Mouse (Mus musculus) mouse embryonic stem cell (cell line): ENCODE data around the gene Acbd6.

Experiments
- in situ Hi-C, 2 experiments: fragments of 300-500 bp; cut with MboI; formaldehyde crosslinking; loops; 1 replicate in 1 of 2; 3 replicates in 1 of 2; pipeline ENCODE4 v1.14.3; 2019 to 2020; ENCODE audit warnings: low sequenced_read_pairs in 2 of 2, low pct_unique_long_range_greater_than_20kb in 1 of 2, mixed read lengths in 1 of 2; ENCODE audit not compliant: unreplicated experiment in 1 of 2

Acbd6 gene

GRCm38 (mm10) chr1:155698373-155699159, 140.6 kb downstream of the Acbd6 start:
- in situ Hi-C loops = no loop called here

DNA sequence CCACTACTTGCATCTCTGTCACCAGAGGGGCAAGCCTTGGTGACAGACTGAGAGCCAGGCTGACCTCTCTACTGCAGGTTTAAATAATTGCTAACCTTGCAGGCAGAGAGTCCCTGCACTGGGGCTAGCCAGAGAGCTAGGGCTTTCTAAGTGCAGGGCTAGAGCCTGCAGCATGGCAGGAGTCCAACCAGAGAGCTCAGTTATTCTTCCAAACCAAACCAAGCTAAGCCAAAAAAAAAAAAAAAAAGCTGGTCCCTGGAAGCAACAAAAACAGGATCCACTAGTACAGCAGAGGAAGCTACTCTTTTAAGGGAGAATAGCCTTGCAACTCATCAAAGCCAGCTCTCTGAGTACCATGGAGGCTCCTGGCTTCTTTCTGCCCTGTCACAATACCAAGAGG, 143.0 kb downstream of the Acbd6 start:
- in situ Hi-C loops = loop anchor here in 1 of 2 experiments (25.0 kb wide), 1 partner anchor 664 kb away; no protein-coding TSS in a partner anchor

- in situ Hi-C loops = loop anchor here in 1 of 2 experiments (25.0 kb wide), 1 partner anchor 666 kb away; no protein-coding TSS in a partner anchor
Measured at GRCm38 (mm10) chr1:155703191-155703680, 145.3 kb downstream of the Acbd6 start.

- in situ Hi-C loops = loop anchor here in 1 of 2 experiments (25.0 kb wide), 1 partner anchor 667 kb away; no protein-coding TSS in a partner anchor
Measured at GRCm38 (mm10) chr1:155704182-155704581, 146.3 kb downstream of the Acbd6 start.

DNA sequence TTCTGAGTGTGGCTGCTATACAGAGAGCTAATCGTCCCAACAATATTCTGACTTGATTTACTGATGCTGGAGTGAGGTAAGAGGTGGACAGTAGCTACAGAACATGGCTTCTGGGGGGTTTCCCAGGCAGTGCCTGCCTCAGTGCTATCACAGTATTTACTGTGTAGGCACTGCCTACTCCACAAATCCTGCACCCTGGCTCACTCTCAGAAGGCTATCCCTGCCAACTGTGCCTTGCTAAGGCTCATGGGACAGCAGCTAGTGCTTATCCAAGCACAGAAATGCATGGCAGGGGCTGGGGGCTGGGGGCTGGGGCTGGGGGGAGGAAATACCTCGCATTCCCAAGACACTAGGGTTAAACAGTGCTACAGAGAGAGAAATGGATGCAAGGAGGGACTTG, 155.4 kb downstream of the Acbd6 start:
- in situ Hi-C loops = loop anchor here in 1 of 2 experiments (25.0 kb wide), 1 partner anchor 676 kb away; no protein-coding TSS in a partner anchor

DNA sequence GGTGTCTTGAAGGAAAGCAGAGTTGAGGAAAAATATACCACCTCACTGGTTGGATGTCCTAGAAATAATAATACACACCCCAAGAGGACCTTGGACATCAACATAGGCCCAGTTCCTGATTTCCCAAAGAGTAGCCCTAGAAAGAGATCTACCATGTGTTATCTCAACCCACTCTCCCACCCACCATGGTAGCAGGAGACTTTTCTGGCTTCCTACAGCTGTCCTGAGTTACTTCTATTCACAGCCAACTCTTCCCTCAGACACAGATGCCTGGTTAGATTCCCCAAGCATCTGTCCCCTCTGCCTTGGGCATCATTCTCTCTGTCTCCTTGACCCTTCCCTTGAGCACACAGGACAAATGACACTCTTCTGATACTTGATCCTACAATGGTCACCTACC, 157.4 kb downstream of the Acbd6 start:
- in situ Hi-C loops = loop anchor here in 1 of 2 experiments (25.0 kb wide), 1 partner anchor 678 kb away; no protein-coding TSS in a partner anchor

GRCm38 (mm10) chr1:155717301-155717700, 159.4 kb downstream of the Acbd6 start:
- in situ Hi-C loops = loop anchor here in 1 of 2 experiments (25.0 kb wide), 1 partner anchor 680 kb away; no protein-coding TSS in a partner anchor

DNA sequence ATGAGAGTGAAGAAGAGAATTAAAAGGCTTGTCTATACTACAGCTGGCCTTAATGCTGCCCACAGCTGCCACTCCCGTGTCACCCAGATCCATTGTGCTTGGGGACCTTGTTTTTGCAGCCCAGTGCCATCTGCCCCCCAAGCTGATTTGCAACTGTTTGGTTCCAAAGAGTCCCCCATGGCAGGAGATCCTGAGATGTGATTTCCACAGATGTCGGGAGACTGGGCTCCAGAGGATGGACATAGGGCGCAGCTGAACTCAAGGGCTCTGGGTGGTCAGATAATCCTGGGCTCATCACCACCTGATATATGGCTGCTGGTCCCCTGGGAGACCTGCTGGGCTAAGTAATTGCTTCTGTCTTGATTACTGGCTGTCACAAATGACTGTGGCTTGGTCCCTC, 160.9 kb downstream of the Acbd6 start:
- in situ Hi-C loops = loop anchor here in 1 of 2 experiments (25.0 kb wide), 1 partner anchor 682 kb away; no protein-coding TSS in a partner anchor

DNA sequence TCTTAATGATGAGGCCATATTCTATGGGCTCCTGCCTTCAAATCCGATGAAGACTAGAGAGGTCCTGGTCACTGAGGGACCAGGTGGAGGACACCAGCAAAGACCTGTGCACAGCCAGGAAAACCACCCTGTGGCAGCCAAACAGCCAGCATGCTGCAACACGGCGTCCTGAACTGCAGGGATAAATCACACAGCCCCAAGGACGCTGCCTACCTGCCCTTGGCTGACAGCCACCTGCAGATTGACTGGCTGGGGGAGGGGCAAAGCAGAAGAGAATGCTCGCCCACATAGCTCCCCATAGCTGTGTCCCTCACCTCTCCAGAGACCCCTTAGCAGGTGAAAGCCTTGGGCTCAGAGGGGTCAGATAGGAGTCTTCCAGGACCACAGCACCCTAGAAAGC, 162.1 kb downstream of the Acbd6 start:
- in situ Hi-C loops = loop anchor here in 1 of 2 experiments (25.0 kb wide), 1 partner anchor 683 kb away; no protein-coding TSS in a partner anchor

DNA sequence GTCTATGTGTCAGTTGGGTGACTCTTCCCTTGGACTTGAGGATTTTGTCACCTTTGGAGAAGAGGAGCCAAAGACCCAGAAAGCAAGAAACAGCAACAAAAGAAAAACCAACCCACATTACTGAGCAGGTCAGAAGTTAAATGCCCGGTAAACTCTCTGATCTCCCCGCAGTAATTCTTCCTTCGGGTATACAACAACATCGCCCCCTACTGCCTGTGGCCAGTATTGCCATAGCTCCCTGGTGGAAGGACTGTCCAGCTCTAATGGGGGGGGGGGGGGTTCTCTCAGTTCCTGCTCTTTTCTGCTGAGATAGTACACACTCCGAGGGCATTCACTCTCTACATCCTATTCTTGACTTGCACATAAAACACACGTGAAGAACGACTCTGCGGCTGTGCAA, 163.5 kb downstream of the Acbd6 start:
- in situ Hi-C loops = loop anchor here in 1 of 2 experiments (25.0 kb wide), 1 partner anchor 684 kb away; no protein-coding TSS in a partner anchor

- in situ Hi-C loops = loop anchor here in 1 of 2 experiments (25.0 kb wide), 1 partner anchor 685 kb away; no protein-coding TSS in a partner anchor
Measured at GRCm38 (mm10) chr1:155722185-155722584, 164.3 kb downstream of the Acbd6 start.

DNA sequence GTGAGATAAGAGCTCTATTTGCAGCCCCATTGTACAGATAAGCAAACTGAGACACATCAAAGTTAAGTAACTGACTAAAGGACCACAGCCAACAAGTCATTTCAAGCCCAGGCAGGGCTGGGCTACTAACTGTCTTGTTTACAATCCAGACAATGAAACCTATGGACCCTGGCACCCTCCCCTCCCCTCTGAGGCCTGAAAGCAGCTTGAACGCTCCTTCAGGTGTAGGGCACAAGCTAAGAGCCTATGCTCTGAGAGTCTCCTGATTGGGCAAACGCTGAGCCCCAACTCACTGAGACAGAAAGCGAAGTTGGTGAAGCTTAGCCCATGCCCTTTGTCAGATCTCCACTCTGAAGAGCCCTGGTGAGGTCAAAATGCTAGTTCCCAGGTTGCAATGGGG, 166.4 kb downstream of the Acbd6 start:
- in situ Hi-C loops = loop anchor here in 1 of 2 experiments (25.0 kb wide), 1 partner anchor 687 kb away; no protein-coding TSS in a partner anchor

DNA sequence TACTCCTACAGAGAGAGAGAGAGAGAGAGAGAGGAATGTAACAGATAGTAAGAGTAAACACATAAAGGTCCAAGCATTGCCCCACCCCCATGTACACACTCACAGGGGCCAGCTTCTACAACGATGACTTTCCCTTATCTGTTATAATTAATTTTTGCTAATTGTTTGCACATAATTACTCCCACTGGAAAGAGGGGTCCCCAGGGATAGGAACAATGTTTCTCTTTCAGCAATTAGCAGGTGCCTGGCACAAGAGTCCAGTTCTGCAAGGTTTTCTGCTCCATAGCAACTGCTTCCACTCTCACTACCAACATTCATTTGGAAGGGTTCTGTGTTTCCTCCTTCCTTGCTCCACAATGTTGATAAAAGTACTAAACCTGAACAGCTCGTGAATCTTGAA, 168.0 kb downstream of the Acbd6 start:
- in situ Hi-C loops = loop anchor here in 1 of 2 experiments (25.0 kb wide), 2 partner anchors 489 to 639 kb away; partner anchors contain the start of genes BC034090 and Ier5

DNA sequence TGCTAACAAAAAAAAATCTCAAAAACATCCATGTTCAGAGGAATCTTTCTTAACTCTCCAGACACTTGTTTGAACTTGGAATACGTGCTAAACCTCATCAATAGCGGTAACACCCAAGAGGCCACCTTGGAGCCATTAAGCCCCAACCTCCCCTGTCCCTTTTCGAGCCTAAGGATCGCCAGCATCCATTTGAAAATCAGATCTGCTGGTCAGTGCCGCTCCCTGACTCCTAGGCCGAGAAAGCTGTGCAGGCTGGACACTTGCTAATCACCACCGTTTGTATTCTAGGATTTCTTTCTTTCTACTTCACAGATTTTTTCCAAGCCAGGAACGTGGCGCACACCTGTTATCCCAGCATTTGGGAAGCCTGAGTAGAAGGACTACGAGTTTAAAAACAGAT, 169.9 kb downstream of the Acbd6 start:
- in situ Hi-C loops = loop anchor here in 1 of 2 experiments (25.0 kb wide), 2 partner anchors 491 to 641 kb away; partner anchors contain the start of genes BC034090 and Ier5

DNA sequence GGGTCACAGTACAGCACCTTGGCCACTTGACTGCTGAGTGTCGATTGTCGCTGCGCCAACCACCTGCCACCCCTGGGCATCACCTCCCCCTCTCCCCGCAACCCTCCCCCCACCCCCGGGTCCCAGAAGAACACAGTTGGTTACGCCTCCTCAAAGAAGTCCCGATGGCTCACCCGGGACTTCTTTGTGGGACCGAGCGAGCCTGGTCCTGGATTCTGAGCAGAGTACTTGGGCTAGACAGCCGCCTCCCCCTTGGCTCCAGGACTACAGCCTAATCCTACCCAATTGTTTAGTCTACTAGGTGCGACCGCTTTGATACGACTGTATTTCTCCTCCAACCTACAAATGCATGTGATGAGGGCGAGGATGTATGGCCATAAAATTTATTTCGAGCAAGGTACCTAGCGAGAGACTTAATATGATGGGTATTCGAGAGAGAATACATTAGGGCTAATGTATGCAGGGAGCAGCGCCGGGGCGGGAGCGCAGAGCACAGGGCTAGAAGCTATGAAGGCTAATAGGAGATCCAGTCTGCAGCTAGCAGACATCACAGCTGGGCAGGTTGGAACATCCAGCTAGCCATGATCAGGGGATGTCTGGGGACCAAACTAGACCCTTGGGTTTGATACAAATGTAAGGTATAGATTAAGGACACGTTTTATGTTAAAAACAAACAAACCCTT, 171.3 kb downstream of the Acbd6 start:
- in situ Hi-C loops = loop anchor here in 1 of 2 experiments (25.0 kb wide), 2 partner anchors 492 to 642 kb away; partner anchors contain the start of genes BC034090 and Ier5

GRCm38 (mm10) chr1:155731156-155731555, 173.2 kb downstream of the Acbd6 start:
- in situ Hi-C loops = loop anchor here in 1 of 2 experiments (25.0 kb wide), 2 partner anchors 494 to 644 kb away; partner anchors contain the start of genes BC034090 and Ier5

DNA sequence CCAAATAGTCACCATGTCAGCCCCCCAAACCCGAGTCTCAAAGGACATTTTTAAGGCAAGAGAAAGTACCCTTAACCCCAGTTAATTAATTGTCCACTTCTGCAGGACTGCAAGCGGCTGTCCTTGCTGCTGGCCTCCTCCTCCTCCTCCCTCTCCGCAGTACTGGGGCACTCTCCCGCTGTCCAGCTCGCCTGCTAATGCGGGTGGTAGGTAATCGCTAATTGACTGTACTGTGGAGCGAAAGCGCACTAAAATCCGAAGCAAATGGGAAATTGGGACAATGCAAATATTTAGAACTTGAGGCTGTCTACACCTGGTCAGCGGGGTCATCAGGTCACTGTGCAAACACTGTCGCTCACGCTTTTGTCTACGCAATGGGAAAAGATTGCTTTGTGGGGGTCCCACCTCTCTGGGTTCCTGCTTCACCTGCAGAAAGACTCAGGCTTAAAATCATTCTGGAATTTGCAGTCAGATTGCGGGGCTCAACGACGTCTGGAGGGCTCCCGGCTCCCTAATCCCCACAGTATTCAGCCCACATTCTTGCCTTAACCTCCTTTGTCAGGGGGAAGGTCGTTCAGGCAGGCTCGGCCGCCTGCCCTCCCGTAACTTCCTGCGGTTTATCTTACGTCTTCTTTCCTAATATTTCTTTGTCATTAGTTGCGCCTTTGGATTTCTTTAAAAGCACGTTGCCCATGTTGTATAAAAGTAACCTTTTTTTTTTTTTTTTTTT, 178.3 kb downstream of the Acbd6 start:
- in situ Hi-C loops = loop anchor here in 1 of 2 experiments (25.0 kb wide), 2 partner anchors 499 to 649 kb away; partner anchors contain the start of genes BC034090 and Ier5
